Mouse (Mus musculus): ENCODE data around the gene Vmn1r227. TPM values are rescaled to one million over a fixed set of nuclear protein-coding genes. Genes with fewer than 3 reads are reported as not detected.

Vmn1r227 gene
- polyA plus RNA-seq (2015; fragmentation: Nextera tagmentation; extraction: Ambion mirVana), result not detected in 2 replicates

- no peaks in the 10 kb centered on the region for H3K36me3 ChIP-seq (ENCODE audit: control insufficient read depth, insufficient read depth, low read length)
- H3K9ac ChIP-seq (ENCODE audit: low read depth, low read length), result no peak within 1 kb of the TSS
- H3K9me3 ChIP-seq (replicated peaks; ENCODE audit: control insufficient read depth, low read length, poor library complexity, severe bottlenecking), result peaks cover 2% of the 10 kb centered on the region; the same call in 1 of the 2 replicates
- H3K4me2 ChIP-seq (ENCODE audit: low read length), result no peak within 1 kb of the TSS
- no peaks in the 10 kb centered on the region for H3K4me1 ChIP-seq (ENCODE audit: control insufficient read depth, insufficient read depth, low read length)
- no peak within 1 kb of the TSS for H3K27ac ChIP-seq (ENCODE audit: low read length)
- H3K27me3 ChIP-seq (ENCODE audit: control insufficient read depth, insufficient read depth, low read depth, low read length), result no peaks in the 10 kb centered on the region
- H3K4me3 ChIP-seq (ENCODE audit: low read depth, low read length), result no peak within 1 kb of the TSS
- WGBS, result 15% methylated on average over 1 of the region's 1 CpGs
- ATAC-seq, result no peak
Measured at GRCm38 (mm10) chr17:20729543-20729942, at the start of gene Vmn1r227. Gene Vmn1r227 (plus strand): TSS chr17:20729843.

DNA sequence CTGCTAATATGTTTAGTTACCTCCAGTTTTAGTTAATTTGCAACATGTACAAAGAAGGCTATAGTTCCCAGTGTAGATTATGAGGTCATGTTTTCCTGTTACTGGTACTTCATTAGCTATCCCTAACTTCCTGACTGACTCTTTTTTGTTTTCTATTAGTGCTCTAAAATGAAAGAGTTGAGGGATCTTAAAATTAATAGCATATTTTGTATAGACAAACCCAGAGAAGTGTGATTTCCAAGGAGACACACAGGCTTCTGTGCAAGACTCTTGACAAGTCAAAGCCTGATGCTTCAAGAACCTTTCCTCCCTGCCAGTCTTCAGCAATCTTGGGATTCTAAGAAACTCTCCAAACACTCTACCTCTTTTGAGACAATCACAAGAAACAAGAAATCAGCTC, 47.1 kb upstream of the Vmn1r227 start, which contains the start of gene Vmn1r226:
Gene Vmn1r226 (plus strand): TSS at position 301 of the 400 bp plus-strand sequence.
- H3K4me2 ChIP-seq (ENCODE audit: low read length), result no peak within 1 kb of the TSS
- no peak within 1 kb of the TSS for H3K27ac ChIP-seq (ENCODE audit: low read length)
- peaks cover 14% of the 10 kb centered on the region; the same call in 1 of the 2 replicates for H3K9me3 ChIP-seq (replicated peaks; ENCODE audit: control insufficient read depth, low read length, poor library complexity, severe bottlenecking)
- H3K4me3 ChIP-seq (ENCODE audit: low read depth, low read length), result no peak within 1 kb of the TSS
- H3K9ac ChIP-seq (ENCODE audit: low read depth, low read length), result no peak within 1 kb of the TSS
- no peaks in the 10 kb centered on the region for H3K36me3 ChIP-seq (ENCODE audit: control insufficient read depth, insufficient read depth, low read length)
- H3K4me1 ChIP-seq (ENCODE audit: control insufficient read depth, insufficient read depth, low read length), result no peaks in the 10 kb centered on the region
- H3K27me3 ChIP-seq (ENCODE audit: control insufficient read depth, insufficient read depth, low read depth, low read length), result no peaks in the 10 kb centered on the region
- ATAC-seq, result no peak

GRCm38 (mm10) chr17:20786057-20786456, 56.4 kb downstream of the Vmn1r227 start, which contains the start of gene Vmn1r228:
Gene Vmn1r228 (minus strand): TSS chr17:20786157.
- Histone ChIP-seq H3K9ac (ENCODE audit: low read depth, low read length) (no peak within 1 kb of the TSS), H3K36me3 (ENCODE audit: control insufficient read depth, insufficient read depth, low read length) (no peaks in the 10 kb centered on the region), H3K27ac (ENCODE audit: low read length) (no peak within 1 kb of the TSS), H3K4me1 (ENCODE audit: control insufficient read depth, insufficient read depth, low read length) (no peaks in the 10 kb centered on the region), H3K4me3 (ENCODE audit: low read depth, low read length) (no peak within 1 kb of the TSS), H3K27me3 (ENCODE audit: control insufficient read depth, insufficient read depth, low read depth, low read length) (no peaks in the 10 kb centered on the region), H3K9me3 (replicated peaks; ENCODE audit: control insufficient read depth, low read length, poor library complexity, severe bottlenecking) (peaks cover 17% of the 10 kb centered on the region), H3K4me2 (ENCODE audit: low read length) (no peak within 1 kb of the TSS)
- ATAC-seq, result no peak

Other genes with a start within 250 kb of the Vmn1r227 start
- not detected in 2 replicates for gene Vmn2r108, start 248.5 kb upstream of the Vmn1r227 start, polyA plus RNA-seq (2015; fragmentation: Nextera tagmentation; extraction: Ambion mirVana)
- gene Vmn1r225, start 231.7 kb upstream of the Vmn1r227 start, polyA plus RNA-seq (2015; fragmentation: Nextera tagmentation; extraction: Ambion mirVana), result not detected in 2 replicates
- gene Vmn2r109, start 165.1 kb upstream of the Vmn1r227 start, polyA plus RNA-seq (2015; fragmentation: Nextera tagmentation; extraction: Ambion mirVana), result not detected in 2 replicates
- not detected in 2 replicates for gene Vmn2r110, start 133.4 kb upstream of the Vmn1r227 start, polyA plus RNA-seq (2015; fragmentation: Nextera tagmentation; extraction: Ambion mirVana)
- not detected in 2 replicates for gene Fpr-rs3, start 105.0 kb upstream of the Vmn1r227 start, polyA plus RNA-seq (2015; fragmentation: Nextera tagmentation; extraction: Ambion mirVana)
- not detected in 2 replicates for gene Vmn1r226, start 47.0 kb upstream of the Vmn1r227 start, polyA plus RNA-seq (2015; fragmentation: Nextera tagmentation; extraction: Ambion mirVana)
- gene Vmn1r228, start 56.3 kb downstream of the Vmn1r227 start, polyA plus RNA-seq (2015; fragmentation: Nextera tagmentation; extraction: Ambion mirVana), result not detected in 2 replicates
- gene Vmn1r229, start 81.7 kb downstream of the Vmn1r227 start, polyA plus RNA-seq (2015; fragmentation: Nextera tagmentation; extraction: Ambion mirVana), result 0.01 TPM in 1 of 2 replicates, not detected in the other
- not detected in 2 replicates for gene Vmn1r230, start 110.6 kb downstream of the Vmn1r227 start, polyA plus RNA-seq (2015; fragmentation: Nextera tagmentation; extraction: Ambion mirVana)
- not detected in 2 replicates for gene Vmn1r231, start 175.2 kb downstream of the Vmn1r227 start, polyA plus RNA-seq (2015; fragmentation: Nextera tagmentation; extraction: Ambion mirVana)
- not detected in 2 replicates for gene Vmn1r232, start 189.9 kb downstream of the Vmn1r227 start, polyA plus RNA-seq (2015; fragmentation: Nextera tagmentation; extraction: Ambion mirVana)
- 746 and 783 TPM in 2 replicates for gene Ppp2r1a, start 215.5 kb downstream of the Vmn1r227 start, polyA plus RNA-seq (2015; fragmentation: Nextera tagmentation; extraction: Ambion mirVana)

Data from midbrain, embryonic 16.5 days (tissue).